Mouse (Mus musculus): Measurements from ENCODE around the gene Olfr1178. TPM values are rescaled to one million over a fixed set of nuclear protein-coding genes. Genes with fewer than 3 reads are reported as not detected.

The Olfr1178 gene
- polyA plus RNA-seq (2012; rRNA removed) = not detected in 2 replicates

GRCm38 (mm10) chr2:88386762-88387161 is at the start of gene Olfr1178:
TSS of gene Olfr1178 (plus strand) at chr2:88387062.

GRCm38 (mm10) chr2:88346392-88346791 is 40.5 kb upstream of the Olfr1178 start, which contains the start of gene Olfr1177-ps:
TSS of gene Olfr1177-ps (minus strand) at chr2:88346492.

GRCm38 (mm10) chr2:88406353-88406752 is 19.5 kb downstream of the Olfr1178 start, which contains the start of gene Olfr1179:
TSS of gene Olfr1179 (minus strand) at chr2:88406453.

GRCm38 (mm10) chr2:88419051-88419450 is 32.2 kb downstream of the Olfr1178 start, which contains the start of gene Olfr1180:
TSS of gene Olfr1180 (minus strand) at chr2:88419151.

DNA sequence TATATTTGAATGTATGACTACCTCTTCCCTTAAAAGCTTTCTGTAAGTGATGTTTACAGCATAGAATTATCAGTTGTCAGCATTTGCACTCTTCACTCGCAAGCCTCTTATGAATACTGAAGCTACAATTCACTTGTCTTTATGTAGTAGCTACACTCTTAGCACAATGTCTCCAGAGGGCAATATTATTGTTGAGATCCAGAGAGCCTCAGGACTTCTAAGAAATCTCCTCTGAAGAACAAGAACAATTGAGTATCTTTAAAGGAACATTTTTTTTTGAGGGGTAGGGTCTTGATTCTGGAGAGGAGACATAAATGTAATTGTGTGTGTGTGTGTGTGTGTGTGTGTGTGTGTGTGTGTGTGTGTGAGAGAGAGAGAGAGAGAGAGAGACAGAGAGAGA is 39.2 kb downstream of the Olfr1178 start, which contains the start of gene Olfr1181:
Gene Olfr1181, minus strand, starts transcription at position 101 of the 400 bp plus-strand sequence.

DNA sequence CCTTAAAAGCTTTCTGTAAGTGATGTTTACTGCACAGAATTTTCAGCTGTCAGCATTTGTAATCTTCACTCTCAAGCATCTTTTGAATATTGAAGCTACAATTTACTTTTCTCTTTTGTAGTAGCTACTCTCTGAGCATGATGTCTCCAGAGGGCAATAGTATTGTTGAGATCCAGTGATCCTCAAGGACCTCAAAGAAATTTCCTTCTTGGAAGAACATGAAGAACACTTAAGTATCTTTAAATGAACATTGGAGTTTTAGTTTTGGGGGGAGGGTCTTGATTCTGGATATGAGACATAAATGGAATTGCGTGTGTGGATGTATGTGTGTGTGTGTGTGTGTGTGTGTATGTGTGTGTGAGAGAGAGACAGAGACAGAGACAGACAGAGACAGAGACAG is 62.2 kb downstream of the Olfr1178 start, which contains the start of gene Gm13757:
Gene Gm13757, minus strand, starts transcription at position 101 of the 400 bp plus-strand sequence.

Other genes with a start within 250 kb of the Olfr1178 start
- not detected in 2 replicates for gene Olfr1167, start 231.9 kb upstream of the Olfr1178 start, polyA plus RNA-seq (2012; rRNA removed)
- gene Olfr1168, start 205.2 kb upstream of the Olfr1178 start, polyA plus RNA-seq (2012; rRNA removed) = not detected in 2 replicates
- gene Olfr1170, start 158.7 kb upstream of the Olfr1178 start, polyA plus RNA-seq (2012; rRNA removed) = not detected in 2 replicates
- gene Olfr1173, start 107.2 kb upstream of the Olfr1178 start, polyA plus RNA-seq (2012; rRNA removed) = not detected in 2 replicates
- gene Olfr1174-ps, start 71.9 kb upstream of the Olfr1178 start, polyA plus RNA-seq (2012; rRNA removed) = not detected in 2 replicates
- not detected in 2 replicates for gene Olfr1175-ps, start 59.8 kb upstream of the Olfr1178 start, polyA plus RNA-seq (2012; rRNA removed)
- not detected in 2 replicates for gene Olfr1176, start 50.3 kb upstream of the Olfr1178 start, polyA plus RNA-seq (2012; rRNA removed)
- not detected in 2 replicates for gene Olfr1177-ps, start 40.6 kb upstream of the Olfr1178 start, polyA plus RNA-seq (2012; rRNA removed)
- not detected in 2 replicates for gene Olfr1179, start 19.4 kb downstream of the Olfr1178 start, polyA plus RNA-seq (2012; rRNA removed)
- gene Olfr1180, start 32.1 kb downstream of the Olfr1178 start, polyA plus RNA-seq (2012; rRNA removed) = not detected in 2 replicates
- not detected in 2 replicates for gene Olfr1181, start 39.1 kb downstream of the Olfr1178 start, polyA plus RNA-seq (2012; rRNA removed)
- gene Gm13757, start 62.1 kb downstream of the Olfr1178 start, polyA plus RNA-seq (2012; rRNA removed) = not detected in 2 replicates
- gene Olfr1183, start 67.8 kb downstream of the Olfr1178 start, polyA plus RNA-seq (2012; rRNA removed) = not detected in 2 replicates
- not detected in 2 replicates for gene Olfr1184, start 96.5 kb downstream of the Olfr1178 start, polyA plus RNA-seq (2012; rRNA removed)
- not detected in 2 replicates for gene Olfr1185-ps1, start 106.3 kb downstream of the Olfr1178 start, polyA plus RNA-seq (2012; rRNA removed)
- not detected in 2 replicates for gene Olfr1186, start 131.5 kb downstream of the Olfr1178 start, polyA plus RNA-seq (2012; rRNA removed)
- gene Olfr1188, start 169.9 kb downstream of the Olfr1178 start, polyA plus RNA-seq (2012; rRNA removed) = not detected in 2 replicates
- gene Olfr1189, start 199.4 kb downstream of the Olfr1178 start, polyA plus RNA-seq (2012; rRNA removed) = not detected in 2 replicates